Mouse (Mus musculus): ENCODE results near the gene Tcea3. TPM values are rescaled to one million over a fixed set of nuclear protein-coding genes. Genes with fewer than 3 reads are reported as not detected.
A peak's percentile ranks its signal among the peaks of the same experiment; 100 is the strongest.

The Tcea3 gene
- polyA plus RNA-seq, 1 experiment: 0.88 TPM

DNA sequence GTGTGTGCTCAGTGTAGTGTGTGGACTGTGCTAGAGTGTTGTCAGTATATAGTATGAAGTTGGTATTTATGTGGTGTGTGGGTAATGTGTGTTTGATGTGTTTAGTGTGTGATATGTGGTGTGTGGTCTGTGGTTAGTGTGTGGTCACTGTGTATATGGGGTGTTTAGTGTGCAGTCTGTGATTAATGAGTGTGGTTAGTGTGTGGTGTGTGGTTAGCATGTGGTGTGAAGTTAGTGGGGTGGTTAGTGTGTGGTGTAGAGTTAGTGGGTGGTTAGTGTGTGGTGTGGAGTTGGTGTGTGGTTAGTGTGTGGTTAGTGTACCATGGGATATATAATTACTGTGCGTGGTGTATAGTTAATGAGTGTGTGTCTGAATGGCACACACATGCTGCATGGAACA is 21.4 kb downstream of the Tcea3 start:
- Histone ChIP-seq H3K27me3 (ENCODE audit: control insufficient read depth, insufficient read depth, low read length) (no peaks in the 10 kb centered on the region), H3K36me3 (ENCODE audit: control insufficient read depth, insufficient read depth, low read length) (no peaks in the 10 kb centered on the region), H3K27ac (ENCODE audit: insufficient read depth, low read length) (no peak overlapping the region), H3K4me3 (ENCODE audit: extremely low read depth, insufficient read depth, insufficient read length) (no peak overlapping the region), H3K4me1 (ENCODE audit: control insufficient read depth, insufficient read depth, insufficient read length) (peaks cover 15% of the 10 kb centered on the region)
- no peak for DNase-seq (ENCODE audit: low read depth in 1 of 2, low spot score in 2 of 2)
- no peak for TF ChIP-seq POLR2A (IDR thresholded peaks at IDR 0.05; ENCODE audit: low read depth, low read length)
- 24% methylated on average over 1 of the region's 1 CpGs for WGBS

DNA sequence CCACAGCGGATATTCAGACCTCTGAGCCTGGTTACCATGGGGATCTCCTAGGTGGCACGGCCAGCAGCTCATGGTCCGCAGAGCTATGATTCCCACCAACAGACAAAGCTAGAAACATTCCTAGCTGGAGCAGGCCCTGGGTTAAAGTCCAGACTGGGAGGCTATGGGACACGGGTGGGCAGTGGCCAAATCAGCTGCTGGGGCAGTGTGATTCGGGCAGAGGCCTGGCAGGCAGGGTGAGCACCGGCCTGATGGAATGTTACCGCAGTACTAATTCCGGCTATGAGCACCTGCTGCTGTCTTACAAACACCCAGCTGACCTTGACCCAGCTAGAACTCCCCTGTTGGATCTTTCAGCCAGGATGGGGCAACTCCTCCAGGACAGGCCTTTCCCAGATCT is 23.1 kb downstream of the Tcea3 start:
- 94% methylated on average over 8 of the region's 8 CpGs for WGBS
- H3K27ac ChIP-seq (ENCODE audit: insufficient read depth, low read length): no peak overlapping the region
- DNase-seq (ENCODE audit: low read depth in 1 of 2, low spot score in 2 of 2): no peak
- H3K4me3 ChIP-seq (ENCODE audit: extremely low read depth, insufficient read depth, insufficient read length): no peak overlapping the region
- peaks cover 15% of the 10 kb centered on the region for H3K4me1 ChIP-seq (ENCODE audit: control insufficient read depth, insufficient read depth, insufficient read length)
- H3K27me3 ChIP-seq (ENCODE audit: control insufficient read depth, insufficient read depth, low read length): no peaks in the 10 kb centered on the region
- no peak for TF ChIP-seq POLR2A (IDR thresholded peaks at IDR 0.05; ENCODE audit: low read depth, low read length)
- no peak for TF ChIP-seq CTCF (IDR thresholded peaks at IDR 0.05; ENCODE audit: extremely low read depth, insufficient read depth, insufficient read length, insufficient replicate concordance)
- H3K36me3 ChIP-seq (ENCODE audit: control insufficient read depth, insufficient read depth, low read length): no peaks in the 10 kb centered on the region

DNA sequence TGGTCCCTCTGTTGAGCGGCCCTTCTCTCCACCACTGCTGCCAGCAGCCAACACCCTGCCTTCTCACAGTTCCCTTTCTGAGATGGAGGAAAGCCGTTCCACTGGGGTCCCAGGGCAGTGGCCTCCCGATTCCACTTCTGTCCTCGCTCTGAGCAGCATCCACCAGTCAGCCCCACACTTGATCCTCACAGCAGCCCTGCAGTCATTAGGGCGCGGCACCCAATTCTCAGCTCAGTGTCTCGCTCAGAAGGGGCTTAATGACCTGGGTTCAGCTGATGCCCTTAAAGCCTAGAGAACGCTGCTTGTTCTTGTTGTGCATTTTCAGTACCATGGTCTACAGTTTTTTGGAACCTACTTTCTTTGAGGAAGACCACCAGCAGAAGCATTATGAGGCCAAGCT is 33.6 kb downstream of the Tcea3 start:
- Histone ChIP-seq H3K4me1 (ENCODE audit: control insufficient read depth, insufficient read depth, insufficient read length) (no peaks in the 10 kb centered on the region), H3K27ac (ENCODE audit: insufficient read depth, low read length) (no peak overlapping the region), H3K4me3 (ENCODE audit: extremely low read depth, insufficient read depth, insufficient read length) (no peak overlapping the region), H3K36me3 (ENCODE audit: control insufficient read depth, insufficient read depth, low read length) (no peaks in the 10 kb centered on the region), H3K27me3 (ENCODE audit: control insufficient read depth, insufficient read depth, low read length) (no peaks in the 10 kb centered on the region)
- no peak for DNase-seq (ENCODE audit: low read depth in 1 of 2, low spot score in 2 of 2)
- 90% methylated on average over 8 of the region's 8 CpGs for WGBS
- TF ChIP-seq CTCF (IDR thresholded peaks at IDR 0.05; ENCODE audit: extremely low read depth, insufficient read depth, insufficient read length, insufficient replicate concordance) (no peak), POLR2A (IDR thresholded peaks at IDR 0.05; ENCODE audit: low read depth, low read length) (no peak)

DNA sequence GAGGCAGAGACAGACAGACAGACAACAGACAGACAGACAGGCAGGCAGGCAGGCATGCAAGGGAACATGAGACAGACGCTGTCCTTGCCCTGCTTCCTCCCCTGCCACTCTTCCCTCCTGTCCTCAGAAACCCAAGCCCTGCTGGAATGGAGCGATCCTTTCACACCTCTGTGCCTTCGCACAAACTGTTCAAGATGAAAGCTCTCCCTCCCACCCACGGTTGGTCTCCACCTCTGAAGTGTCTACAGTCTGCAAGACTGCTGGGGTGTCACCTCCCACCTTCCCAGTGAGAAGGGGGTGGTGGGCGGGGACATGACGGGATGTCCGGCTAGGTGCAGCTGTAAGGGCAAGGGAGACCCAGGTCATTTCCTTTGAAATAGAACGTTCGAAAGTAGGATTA is 34.1 kb downstream of the Tcea3 start:
- Histone ChIP-seq H3K27ac (ENCODE audit: insufficient read depth, low read length) (no peak overlapping the region), H3K27me3 (ENCODE audit: control insufficient read depth, insufficient read depth, low read length) (no peaks in the 10 kb centered on the region), H3K36me3 (ENCODE audit: control insufficient read depth, insufficient read depth, low read length) (no peaks in the 10 kb centered on the region), H3K4me3 (ENCODE audit: extremely low read depth, insufficient read depth, insufficient read length) (no peak overlapping the region), H3K4me1 (ENCODE audit: control insufficient read depth, insufficient read depth, insufficient read length) (peaks cover 2% of the 10 kb centered on the region; the same call in 1 of the 2 replicates)
- 84% methylated on average over 9 of the region's 9 CpGs for WGBS
- no peak for DNase-seq (ENCODE audit: low read depth in 1 of 2, low spot score in 2 of 2)
- TF ChIP-seq POLR2A (IDR thresholded peaks at IDR 0.05; ENCODE audit: low read depth, low read length): no peak
- TF ChIP-seq CTCF (IDR thresholded peaks at IDR 0.05; ENCODE audit: extremely low read depth, insufficient read depth, insufficient read length, insufficient replicate concordance): no peak

GRCm38 (mm10) chr4:136282621-136283480 is 35.3 kb downstream of the Tcea3 start:
- H3K36me3 ChIP-seq (ENCODE audit: control insufficient read depth, insufficient read depth, low read length): no peaks in the 10 kb centered on the region
- 77% methylated on average over 10 of the region's 10 CpGs for WGBS
- peak overlapping the region; percentile 45; the same call in 1 of the 2 replicates for H3K27ac ChIP-seq (ENCODE audit: insufficient read depth, low read length)
- H3K4me1 ChIP-seq (ENCODE audit: control insufficient read depth, insufficient read depth, insufficient read length): peaks cover 4% of the 10 kb centered on the region; the same call in 1 of the 2 replicates
- no peak overlapping the region for H3K4me3 ChIP-seq (ENCODE audit: extremely low read depth, insufficient read depth, insufficient read length)
- no peaks in the 10 kb centered on the region for H3K27me3 ChIP-seq (ENCODE audit: control insufficient read depth, insufficient read depth, low read length)
- no peak for TF ChIP-seq CTCF (IDR thresholded peaks at IDR 0.05; ENCODE audit: extremely low read depth, insufficient read depth, insufficient read length, insufficient replicate concordance)
- TF ChIP-seq POLR2A (IDR thresholded peaks at IDR 0.05; ENCODE audit: low read depth, low read length): no peak
- no peak for DNase-seq (ENCODE audit: low read depth in 1 of 2, low spot score in 2 of 2)

DNA sequence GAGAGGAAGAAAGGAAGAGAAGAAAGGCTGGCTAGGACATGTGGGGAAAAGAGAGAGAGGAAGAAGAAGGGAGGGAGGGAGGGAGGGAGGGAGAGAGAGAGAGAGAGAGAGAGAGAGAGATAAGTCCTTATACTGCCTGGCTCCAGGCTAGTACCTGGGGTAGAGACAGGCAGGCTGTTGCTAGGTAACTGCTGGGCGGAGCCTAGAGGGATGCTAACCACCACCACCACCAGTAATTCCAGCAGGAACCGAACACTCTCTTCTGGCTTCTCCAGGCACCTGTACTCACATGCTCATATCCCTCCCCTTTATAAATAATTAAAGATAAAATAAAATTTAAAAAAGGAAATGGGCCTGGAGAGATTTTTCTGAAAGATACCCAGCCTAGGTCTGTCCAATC is 36.3 kb downstream of the Tcea3 start:
- 81% methylated on average over 2 of the region's 2 CpGs for WGBS
- TF ChIP-seq CTCF (IDR thresholded peaks at IDR 0.05; ENCODE audit: extremely low read depth, insufficient read depth, insufficient read length, insufficient replicate concordance): no peak
- TF ChIP-seq POLR2A (IDR thresholded peaks at IDR 0.05; ENCODE audit: low read depth, low read length): no peak
- no peak overlapping the region for H3K4me3 ChIP-seq (ENCODE audit: extremely low read depth, insufficient read depth, insufficient read length)
- peaks cover 4% of the 10 kb centered on the region; the same call in 1 of the 2 replicates for H3K36me3 ChIP-seq (ENCODE audit: control insufficient read depth, insufficient read depth, low read length)
- DNase-seq (ENCODE audit: low read depth in 1 of 2, low spot score in 2 of 2): no peak
- no peaks in the 10 kb centered on the region for H3K27me3 ChIP-seq (ENCODE audit: control insufficient read depth, insufficient read depth, low read length)
- H3K4me1 ChIP-seq (ENCODE audit: control insufficient read depth, insufficient read depth, insufficient read length): peaks cover 4% of the 10 kb centered on the region; the same call in 1 of the 2 replicates
- no peak overlapping the region for H3K27ac ChIP-seq (ENCODE audit: insufficient read depth, low read length)

DNA sequence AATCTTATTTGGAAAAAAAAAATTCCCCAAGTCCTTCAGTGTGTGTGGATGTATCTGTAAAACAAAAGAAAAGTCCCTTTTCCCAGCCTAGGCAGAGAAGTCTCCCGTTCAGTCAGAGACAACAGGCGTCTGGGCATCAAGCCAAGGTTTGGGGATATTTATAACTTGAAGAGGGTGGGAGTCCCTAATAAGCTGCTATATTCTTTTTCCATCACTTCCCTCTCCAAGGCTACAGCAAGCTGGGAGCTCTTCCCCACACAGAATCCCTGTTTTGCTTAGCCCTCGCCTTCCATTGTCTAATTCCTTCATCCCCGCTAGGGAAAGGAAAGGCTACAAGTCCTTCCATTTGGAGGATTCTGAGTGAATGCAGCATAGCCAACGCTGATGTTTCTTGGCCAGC is 36.9 kb downstream of the Tcea3 start, which contains the start of gene Zfp46:
Gene Zfp46 (plus strand): TSS at position 229 of the 400 bp plus-strand sequence.
- TF ChIP-seq CTCF (IDR thresholded peaks at IDR 0.05; ENCODE audit: extremely low read depth, insufficient read depth, insufficient read length, insufficient replicate concordance) (no peak), POLR2A (IDR thresholded peaks at IDR 0.05; ENCODE audit: low read depth, low read length) (no peak)
- Histone ChIP-seq H3K27me3 (ENCODE audit: control insufficient read depth, insufficient read depth, low read length) (no peaks in the 10 kb centered on the region), H3K4me1 (ENCODE audit: control insufficient read depth, insufficient read depth, insufficient read length) (peaks cover 4% of the 10 kb centered on the region; the same call in 1 of the 2 replicates), H3K36me3 (ENCODE audit: control insufficient read depth, insufficient read depth, low read length) (peaks cover 4% of the 10 kb centered on the region; the same call in 1 of the 2 replicates), H3K27ac (ENCODE audit: insufficient read depth, low read length) (peak within 1 kb of the TSS; percentile 74), H3K4me3 (ENCODE audit: extremely low read depth, insufficient read depth, insufficient read length) (peak within 1 kb of the TSS; percentile 77)
- WGBS: 62% methylated on average over 5 of the region's 5 CpGs
- no peak for DNase-seq (ENCODE audit: low read depth in 1 of 2, low spot score in 2 of 2)

Data from spleen, adult 2 months (tissue).